Mouse (Mus musculus): Measurements from ENCODE around the gene Asna1. TPM values are rescaled to one million over a fixed set of nuclear protein-coding genes. Genes with fewer than 3 reads are reported as not detected.

Gene Asna1
- total RNA-seq, 2 experiments from 2014 or later, result 65.7 to 67.1 TPM

DNA sequence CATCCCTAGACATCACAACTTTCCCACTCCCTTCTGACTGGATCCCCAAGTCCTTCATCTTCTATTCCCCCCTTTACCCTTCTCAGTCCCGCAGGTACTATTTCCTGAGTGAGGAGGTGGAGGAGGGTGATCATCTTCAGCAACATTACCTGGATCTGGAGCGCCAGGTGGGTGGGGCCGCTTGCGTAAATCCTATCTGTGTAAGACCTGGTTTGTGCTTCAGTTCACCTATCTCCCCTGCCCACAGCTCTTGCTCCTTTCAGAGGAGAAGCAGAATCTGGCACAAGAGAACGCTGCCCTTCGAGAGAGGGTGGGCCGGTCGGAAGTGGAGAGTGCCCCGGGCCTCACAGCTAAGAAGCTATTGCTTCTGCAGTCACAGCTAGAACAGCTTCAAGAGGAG is 30.7 kb downstream of the Asna1 start:
- intact Hi-C loops (cut with DNase I), result no loop called here
- DNase-seq, result no peak

DNA sequence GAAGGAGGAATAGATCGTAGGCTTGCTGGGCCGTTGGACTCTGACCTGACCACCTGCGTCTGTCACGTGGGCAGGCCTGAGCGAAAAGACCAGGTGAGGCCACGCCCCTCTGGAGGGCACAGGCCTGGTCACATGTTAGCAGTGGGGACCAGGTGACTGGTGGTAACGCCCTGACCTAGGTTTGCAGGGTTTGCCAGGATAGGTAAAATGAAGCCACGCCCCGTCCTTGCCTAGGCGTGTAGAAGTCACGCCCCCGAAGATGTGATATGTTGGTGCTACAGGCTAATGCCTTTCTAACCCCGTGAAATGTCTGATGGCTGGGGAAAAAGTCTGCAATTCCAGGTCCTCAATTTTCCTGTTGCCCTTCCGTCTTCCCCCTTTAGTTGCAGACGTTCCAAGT is 34.2 kb downstream of the Asna1 start:
- DNase-seq, result no peak
- intact Hi-C loops (cut with DNase I), result no loop called here

DNA sequence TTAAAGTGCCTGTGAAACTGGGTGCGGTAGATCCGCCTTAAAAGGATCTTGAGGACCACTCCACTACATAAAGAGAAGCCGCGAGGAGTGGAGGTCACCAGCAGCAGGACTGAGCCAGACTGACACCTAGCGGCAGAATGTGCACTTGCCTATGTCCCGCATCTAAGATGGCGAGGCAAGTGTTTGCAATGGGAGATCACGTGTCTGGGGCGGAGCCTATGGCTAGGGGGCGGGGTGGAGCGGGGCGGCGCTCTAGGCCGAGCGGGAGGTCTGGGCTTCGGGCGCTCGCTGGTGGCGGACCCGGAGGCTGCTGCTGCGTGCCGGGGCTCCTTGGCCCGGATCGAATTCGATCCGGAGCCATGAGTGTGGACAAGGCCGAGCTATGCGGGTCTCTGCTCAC is 34.7 kb downstream of the Asna1 start, which contains the start of gene Hook2:
TSS of gene Hook2 (plus strand) at position 255 of the 400 bp plus-strand sequence.
- intact Hi-C loops (cut with DNase I), result no loop called here
- peak; percentile 95 to 97 for DNase-seq

DNA sequence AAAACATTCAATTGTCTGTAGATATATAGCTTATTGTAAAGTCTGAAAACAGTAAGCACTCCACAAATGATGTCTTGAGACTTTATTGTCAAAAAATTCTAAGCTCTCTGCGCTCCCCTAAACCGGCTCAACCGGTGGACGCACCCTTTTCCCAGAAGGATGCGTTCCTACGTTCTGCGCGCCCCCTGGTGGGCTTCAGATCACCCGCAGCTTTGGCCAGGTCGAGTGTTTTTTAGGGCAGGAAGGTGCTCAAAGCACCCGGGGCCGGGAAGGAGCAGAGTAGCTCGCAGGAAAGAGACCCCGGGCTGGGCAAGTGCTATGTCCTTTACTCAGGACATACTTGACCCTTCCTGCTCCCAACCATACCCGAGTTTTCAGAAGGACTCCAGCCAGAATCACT is 35.3 kb downstream of the Asna1 start:
- intact Hi-C loops (cut with DNase I), result loop anchor here (1.0 kb wide), 1 partner anchor 15 kb away; no protein-coding TSS in a partner anchor
- peak; percentile 94 to 97 for DNase-seq

DNA sequence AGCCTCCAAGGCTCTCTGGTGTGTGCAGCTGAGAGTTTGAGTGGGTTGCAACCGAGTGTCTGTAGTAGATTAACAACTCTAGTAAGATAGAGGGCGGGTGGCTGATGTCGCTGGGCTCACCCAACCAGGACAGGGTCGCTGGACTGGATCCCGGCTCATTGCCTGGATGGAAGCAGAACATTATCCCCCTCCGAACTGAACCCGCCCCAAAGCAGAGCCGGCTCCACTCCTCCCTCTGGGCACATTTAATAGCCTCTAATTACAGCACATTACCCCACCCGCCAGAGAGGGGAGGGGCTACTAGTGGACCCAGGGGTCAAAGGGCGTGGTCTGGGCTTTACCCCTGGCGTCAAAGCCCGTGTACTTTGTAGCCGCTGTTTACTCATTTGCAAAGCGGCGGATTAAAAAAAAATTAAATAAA is 35.8 kb downstream of the Asna1 start:
- peak; percentile 60 to 61 for DNase-seq
- intact Hi-C loops (cut with DNase I), result loop anchor here (1.0 kb wide), 1 partner anchor 14 kb away; no protein-coding TSS in a partner anchor

DNA sequence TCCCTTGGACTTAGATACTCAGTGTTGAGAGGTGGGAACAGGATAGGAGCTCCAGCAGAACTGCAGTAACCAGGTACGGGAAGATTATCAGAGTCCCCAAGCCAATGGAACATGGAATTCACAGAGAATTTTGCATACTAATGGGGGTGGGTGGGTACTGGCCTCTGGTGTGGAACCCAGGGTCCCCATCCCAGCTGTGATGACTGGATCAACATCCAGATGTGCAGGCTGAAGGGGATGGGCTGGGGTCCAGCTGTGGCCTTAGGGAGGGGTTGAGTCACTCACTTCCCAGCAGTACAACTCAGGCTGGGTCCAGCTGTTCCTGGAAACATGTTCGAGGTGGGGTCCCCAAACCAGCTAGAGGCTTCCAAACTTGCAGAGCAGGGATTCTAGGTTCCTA is 37.2 kb downstream of the Asna1 start:
- DNase-seq, result peak; percentile 63 to 68
- intact Hi-C loops (cut with DNase I), result no loop called here

DNA sequence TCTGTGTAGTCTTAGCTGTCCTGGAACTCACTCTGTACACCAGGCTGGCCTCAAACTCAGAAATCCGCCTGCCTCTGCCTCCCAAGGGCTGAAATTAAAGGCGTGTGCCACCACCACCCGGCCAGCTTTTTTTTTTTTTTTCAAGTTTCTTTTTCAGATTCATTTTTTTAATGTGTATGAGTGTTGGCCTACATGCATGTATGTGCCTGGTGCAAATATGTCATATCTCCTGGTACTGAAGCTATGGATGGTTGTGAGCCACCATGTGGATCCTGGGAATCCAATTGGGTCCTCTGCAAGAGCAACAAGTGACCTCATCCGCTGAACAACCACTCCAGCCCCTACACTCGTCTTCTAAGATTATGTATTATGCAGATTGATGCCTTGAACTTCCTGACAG is 37.7 kb downstream of the Asna1 start:
- intact Hi-C loops (cut with DNase I), result no loop called here
- DNase-seq, result no peak

DNA sequence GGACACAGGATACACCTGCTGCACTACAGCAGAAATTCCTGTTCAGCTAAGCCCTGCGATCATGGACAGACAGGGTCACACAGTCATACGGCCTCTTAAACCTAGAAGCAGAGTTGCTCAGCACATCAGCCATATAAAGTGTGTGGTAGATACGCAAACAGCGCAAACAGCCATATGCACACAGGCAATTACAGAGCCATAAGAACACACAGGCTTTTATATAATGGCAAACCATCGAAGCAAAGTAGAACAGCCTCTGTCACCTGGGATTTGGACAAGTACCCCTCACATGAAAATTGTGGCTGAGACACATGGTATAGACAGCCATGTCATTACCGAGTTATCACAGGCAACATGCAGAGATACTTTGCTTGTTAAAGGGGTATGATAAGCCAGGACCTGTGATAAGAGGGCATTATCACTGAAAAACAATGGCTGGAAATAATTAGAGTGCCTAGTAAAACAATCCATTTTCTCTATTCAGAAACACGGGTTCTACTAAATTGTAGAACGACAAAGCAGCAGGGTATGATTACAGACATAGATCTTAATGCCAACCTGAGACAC is 38.6 kb downstream of the Asna1 start:
- intact Hi-C loops (cut with DNase I), result no loop called here

DNA sequence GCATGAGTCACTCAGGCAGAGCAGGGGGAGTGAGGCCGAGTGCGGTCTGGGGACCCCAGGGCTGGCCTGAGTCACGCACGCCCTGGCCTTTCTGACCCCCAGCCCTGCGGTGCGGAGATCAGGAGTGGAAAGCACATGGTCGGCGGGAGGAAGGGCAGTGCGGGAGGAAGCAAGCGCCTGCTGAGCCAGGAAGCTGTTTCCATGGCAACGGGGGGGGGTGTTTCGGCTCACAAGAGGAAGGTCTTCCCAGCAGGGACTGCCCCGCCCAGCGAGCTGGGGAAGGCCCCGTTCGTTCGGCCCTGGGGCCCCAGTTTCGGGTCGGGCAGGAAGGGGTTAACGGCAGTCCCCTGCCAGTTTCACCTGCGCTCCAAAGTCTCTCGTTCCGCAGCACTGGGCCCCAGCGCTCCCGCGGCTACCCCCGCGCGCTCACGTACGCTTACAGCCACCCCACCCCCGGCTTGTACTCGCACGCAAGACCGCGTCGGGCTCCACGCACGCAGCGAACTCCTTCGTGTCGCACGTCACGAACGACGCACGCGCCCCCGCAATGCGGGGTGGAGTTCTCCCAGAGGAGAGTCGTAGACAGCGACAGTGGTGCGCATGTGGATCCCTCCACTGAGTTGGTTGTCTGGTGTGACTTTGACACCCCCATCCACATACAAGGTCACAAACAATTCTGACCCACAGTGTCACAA is 39.2 kb downstream of the Asna1 start:
- intact Hi-C loops (cut with DNase I), result no loop called here

More for the DNA sequence above, 38.6 kb downstream of the Asna1 start:
- DNase-seq, result no peak

DNA sequence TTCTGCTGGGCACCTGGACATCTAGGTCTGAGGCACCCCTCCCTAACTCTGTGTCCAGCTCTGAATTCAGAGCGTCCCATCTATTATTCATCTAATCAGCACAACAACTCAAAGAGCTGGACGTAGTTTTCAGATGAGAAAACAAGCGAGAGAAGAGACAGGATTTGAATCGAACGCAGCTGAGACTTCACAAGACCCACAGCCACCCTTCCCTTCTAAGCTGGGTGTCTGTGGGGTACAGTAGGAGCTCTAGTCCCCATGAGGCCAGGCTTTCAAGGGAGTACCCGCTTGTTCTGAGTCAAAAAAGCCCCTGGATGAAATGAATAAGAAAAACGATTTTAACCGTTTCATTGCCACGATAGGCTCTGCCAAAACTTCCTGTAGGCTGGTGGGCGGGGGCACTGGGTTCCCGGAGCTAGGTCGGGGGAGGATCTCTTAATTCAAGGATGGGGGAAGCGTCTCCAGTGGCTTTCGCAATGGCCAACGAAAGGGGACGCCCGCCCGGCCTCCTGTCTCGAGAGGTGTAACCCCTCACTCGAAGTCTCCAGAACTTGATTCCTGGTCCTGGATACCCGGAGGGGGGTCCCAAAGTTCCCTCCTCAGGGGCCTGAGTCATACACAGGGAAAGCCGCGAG is 39.9 kb downstream of the Asna1 start:
- intact Hi-C loops (cut with DNase I), result no loop called here
- no peak for DNase-seq

More for the DNA sequence above, 39.2 kb downstream of the Asna1 start:
- peak; percentile 88 to 89 for DNase-seq

DNA sequence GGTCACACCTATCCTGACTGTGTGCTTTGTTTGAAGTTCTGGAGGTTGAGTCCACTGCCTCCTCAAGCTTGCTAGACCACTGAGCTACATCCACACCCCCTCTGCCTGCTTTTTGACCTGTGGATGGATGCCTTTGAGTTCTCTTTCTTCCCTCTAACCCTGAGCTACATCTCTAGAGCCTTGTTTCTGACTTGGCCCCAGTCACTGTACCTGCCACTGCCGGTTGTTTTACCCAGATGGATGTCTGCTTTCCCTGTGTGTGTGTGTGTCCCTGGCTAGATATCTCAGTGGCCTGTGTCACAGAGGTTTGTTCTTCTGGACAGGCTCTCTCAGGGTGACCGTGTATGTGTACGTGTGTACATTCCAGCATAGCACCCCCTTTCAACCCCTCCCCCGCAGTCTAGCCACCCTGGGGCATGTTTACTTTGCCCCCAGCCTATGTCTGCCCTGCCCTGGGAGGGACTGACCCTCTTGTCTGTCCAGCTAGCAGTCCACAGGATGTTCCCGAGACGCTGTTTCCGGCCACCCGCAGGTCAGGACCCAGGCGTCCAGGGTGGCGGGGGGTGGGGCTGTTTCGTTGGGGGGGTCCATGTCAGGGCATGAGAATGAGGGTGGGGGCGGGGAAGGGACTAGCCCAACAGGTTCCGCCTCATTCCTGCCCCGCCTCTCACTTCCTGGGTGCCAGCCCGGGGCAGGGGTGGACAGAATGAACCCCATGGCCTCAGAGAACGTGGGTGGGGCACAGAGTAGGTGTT is 40.6 kb downstream of the Asna1 start:
- intact Hi-C loops (cut with DNase I), result no loop called here
- peak in 1 of 2 experiments; percentile 40 for DNase-seq

DNA sequence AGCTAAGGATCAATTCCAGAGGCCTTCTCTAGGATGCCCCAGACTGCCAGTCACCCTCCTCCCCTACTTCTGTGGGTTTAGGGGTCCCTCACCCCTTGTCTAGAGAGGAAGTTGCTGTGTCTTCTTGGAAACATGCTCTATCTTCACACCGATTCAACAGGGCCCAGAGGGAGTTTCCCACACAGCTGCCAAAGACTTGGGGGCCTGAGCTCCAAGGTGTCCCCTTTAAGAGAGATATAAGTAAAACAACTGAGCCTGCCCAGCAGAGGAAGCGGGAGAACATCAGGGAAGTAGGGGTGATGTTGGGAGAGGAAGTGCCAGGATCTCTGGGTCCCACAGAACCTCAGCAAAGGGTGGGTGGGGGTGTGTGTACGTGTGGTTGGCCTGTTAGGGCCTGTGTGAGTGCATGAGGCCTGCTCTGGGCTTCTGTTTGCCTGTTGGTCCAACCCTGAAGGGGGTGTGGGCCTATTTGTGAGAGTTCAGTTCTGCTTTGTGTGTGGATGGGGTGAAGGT is 42.5 kb downstream of the Asna1 start:
- no peak for DNase-seq
- intact Hi-C loops (cut with DNase I), result no loop called here

DNA sequence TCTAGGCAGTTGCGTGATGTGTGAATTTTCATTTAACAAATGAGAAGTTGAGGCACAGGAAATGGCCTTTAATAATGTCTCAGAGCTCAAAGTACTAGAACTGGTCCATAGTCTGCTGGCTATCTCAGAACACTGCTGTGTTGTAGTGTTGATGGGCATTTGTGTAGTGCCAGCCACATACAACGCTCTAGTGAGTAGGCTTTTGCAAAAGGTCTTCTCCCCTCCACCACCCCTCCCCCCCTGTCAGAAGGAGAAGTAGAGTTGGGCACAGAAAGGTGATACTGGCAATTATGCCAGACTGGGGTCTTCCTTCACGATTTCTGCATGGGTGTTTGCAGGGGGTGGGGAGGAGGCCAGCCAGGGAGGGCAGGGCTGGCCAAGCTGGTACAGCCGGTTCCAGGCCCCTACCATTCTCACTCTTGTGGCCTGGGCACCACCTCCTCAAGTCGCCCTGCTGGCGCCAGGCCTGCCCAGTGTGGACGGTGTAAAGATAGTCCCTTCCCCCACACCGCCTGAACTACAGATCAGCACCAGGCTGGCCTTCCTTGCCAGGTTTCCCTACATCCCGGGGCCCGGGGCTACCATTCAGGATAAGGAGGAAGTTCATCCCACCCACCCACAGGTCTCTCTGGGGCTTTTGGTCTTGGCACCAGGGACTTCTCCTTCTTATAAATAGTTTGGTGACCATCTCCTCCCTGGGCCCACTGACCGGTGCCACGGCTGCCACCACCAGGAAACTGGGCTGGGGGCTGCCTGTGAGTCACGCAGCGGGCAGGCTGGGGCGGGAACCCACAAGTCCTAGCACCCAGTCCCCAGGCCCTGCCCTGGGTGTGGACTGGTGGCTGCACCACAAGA is 43.2 kb downstream of the Asna1 start:
- no peak for DNase-seq
- intact Hi-C loops (cut with DNase I), result no loop called here

DNA sequence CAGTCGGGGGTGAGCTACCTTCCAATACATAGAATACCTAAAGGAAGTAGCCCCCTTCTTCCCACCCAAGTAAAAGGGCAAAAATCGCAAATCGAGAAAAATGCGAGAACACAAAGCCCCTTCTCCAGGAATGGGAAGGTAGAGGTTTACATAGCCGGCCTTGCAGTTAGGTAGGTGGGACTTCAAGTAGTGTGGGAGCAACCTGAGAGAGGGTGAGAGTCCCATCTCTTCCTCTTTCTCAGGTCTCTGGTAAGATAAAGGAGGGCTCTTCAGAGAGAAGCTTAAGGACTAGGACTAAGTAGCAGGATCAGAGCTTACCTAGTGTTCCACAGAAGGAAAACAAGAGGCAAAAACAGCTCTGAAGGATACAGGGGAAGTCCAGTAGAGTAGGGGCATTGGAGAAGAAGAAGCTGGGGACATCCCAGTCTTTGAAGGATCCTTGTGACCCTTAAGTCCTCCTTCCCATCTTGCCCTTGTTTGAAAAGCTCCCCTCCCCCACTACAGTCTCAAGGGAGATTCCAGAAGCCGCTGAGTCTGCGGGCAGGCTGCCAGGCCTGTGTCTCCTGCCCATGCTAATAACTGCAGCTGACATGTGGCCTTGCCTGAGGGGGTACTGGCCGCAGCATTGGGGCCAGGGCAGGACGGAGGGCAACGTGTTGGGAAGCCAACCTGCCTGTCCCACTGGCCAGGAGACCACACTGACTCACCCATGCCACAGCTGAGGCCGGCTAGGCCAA is 44.3 kb downstream of the Asna1 start:
- intact Hi-C loops (cut with DNase I), result no loop called here
- peak; percentile 83 to 85 for DNase-seq

DNA sequence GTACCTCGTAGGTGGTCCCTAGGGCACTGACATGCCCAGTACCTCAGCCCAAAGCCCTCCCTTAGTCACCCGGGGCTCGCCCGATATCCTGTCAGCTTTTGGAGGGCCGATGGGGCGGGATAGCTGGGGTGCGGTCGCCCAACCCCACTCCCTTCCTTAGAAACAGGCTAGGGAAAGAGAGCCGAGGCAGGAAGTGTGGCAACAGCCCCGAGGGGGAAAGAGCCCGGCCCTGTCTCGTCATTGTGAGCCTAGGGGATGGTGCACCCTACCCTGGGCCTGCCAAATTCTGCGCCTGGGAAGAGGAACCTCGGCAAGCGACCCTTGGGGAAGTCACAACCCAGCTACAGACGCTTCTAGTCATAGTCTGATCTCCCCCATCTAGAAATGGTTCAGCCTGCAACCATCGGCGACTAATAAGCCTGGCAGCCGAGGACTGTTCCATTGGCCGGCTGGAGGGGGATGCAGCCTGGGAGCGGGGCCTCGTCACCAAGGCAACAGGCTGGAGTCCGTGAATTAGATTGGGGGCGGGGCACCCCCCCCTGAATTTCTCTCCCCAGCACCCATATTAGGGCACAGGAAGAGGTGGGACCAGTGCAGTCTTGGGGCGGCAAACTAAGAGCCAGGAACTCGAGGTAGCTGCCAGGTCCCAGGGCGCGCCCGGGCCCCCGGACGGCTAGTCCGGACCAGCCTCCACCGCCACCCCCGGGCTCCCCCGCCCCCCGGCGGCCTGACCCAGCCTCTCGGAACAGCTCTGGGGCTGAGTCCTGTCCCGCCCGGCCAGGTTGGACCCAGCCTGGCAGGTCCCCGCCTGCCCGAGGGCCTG is 45.3 kb downstream of the Asna1 start:
- intact Hi-C loops (cut with DNase I), result no loop called here
- peak; percentile 90 to 91 for DNase-seq

DNA sequence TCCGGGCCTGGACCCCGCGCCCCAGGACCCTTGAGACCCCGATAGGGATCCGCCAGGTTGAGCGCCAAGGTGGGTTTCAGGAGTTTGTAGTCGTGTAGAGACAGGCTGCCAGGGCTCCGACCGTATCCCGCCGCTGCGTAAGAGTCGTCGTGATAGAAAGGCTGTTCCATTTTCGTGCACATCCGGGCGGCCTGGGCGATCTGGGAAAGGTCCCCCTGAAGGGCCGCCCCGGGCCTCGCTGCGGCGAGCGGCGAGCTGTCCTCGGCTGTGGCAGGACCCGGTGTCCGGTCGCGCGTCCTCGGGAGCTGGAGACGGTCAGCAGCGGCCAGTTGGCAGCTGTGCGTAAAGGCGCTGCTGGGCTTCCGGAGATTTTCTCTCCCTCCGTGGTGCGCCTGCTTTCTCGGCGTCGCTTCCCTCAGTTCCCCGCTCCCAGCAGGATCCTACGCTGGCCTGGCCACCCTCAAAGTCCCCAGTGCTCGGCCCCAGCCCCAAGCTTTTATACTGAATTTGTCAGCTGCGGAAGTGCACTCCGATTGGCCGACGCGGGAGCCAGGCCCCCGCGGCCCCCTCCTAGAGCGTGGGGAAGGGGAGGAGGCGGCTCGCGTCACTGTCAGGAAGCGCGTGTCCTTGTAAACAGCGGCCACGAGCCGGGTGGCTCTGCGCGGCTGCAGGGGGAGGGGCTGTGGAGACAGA is 46.7 kb downstream of the Asna1 start, which contains the start of gene Junb:
TSS of gene Junb (minus strand) at position 471 of the 693 bp plus-strand sequence.
- intact Hi-C loops (cut with DNase I), result no loop called here

DNA sequence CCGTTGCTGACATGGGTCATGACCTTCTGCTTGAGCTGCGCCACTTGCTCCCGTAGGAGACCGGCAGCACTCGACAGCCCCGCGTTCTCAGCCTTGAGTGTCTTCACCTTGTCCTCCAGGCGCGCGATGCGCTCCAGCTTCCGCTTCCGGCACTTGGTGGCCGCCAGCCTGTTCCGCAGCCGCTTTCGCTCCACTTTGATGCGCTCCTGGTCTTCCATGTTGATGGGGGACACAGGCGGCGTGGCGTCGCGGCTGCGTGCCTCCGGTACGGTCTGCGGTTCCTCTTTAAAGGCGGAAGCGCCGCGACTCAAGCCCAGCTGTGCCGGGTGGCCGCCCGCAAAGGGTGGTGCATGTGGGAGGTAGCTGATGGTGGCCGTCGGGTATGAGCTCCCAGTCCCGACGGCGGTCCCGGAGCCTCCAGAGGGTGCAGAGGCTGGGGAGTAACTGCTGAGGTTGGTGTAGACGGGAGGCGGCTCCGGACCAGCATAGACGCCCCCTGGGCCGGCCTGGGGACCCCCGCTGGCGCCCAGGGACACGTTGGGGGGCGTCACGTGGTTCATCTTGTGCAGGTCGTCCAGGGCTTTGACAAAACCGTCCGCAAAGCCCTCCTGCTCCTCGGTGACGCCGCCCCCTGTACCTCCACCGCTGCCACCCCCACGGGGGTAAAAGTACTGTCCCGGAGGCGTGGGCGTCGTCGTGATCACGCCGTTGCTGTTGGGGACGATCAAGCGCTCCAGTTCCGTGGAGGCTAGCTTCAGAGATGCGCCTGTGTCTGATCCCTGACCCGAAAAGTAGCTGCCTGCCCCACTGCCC is 47.4 kb downstream of the Asna1 start:
- DNase-seq, result peak; percentile 72 to 77
- intact Hi-C loops (cut with DNase I), result no loop called here

More for the DNA sequence above, 46.7 kb downstream of the Asna1 start, which contains the start of gene Junb:
- DNase-seq, result peak; percentile 95 to 96

All from heart, postnatal 14 days (tissue).